Mouse (Mus musculus) monocyte, adult 5-6 weeks (primary cell): ENCODE results near the gene Tex9. TPM values are rescaled to one million over a fixed set of nuclear protein-coding genes. Genes with fewer than 3 reads are reported as not detected.

Source experiments
- ATAC-seq: fragments of 153-309, 156-312 bp; replicated peaks from 2 replicates; pipeline ENCODE4 v1.8.0; 2017; ENCODE audit warnings: mild to moderate bottlenecking; ENCODE audit not compliant: low TSS enrichment, insufficient number of reproducible peaks, severe bottlenecking, poor library complexity, low FRiP score
- total RNA-seq: library from RNA; stranded (forward); fragments of 200-1000, 200-491, 200-594 nt; gene quantifications from 3 replicates; pipeline ENCODE4 v1.2.3, GENCODE M21; 2017

The Tex9 gene
- 10.7 to 58.1 TPM (median 11.2 TPM) in 3 replicates for total RNA-seq

DNA sequence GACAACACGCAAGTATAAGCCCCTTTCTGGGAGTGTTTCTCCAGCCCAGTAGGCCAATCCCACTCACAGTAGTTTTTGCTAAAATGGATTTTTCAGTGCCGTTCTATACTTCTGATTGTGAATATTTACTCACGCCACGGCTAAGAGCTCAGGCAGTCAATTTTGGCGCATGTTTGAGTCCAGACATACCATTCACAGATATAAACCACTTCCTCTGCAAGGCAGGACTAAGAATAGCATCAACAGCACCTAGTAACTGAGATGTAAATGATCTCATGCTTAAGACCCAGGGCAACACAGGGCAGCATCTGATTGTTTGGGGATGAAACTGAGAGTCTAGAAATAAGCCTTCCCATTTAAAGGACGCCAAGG is at the start of gene Tex9:
Tex9 (minus strand) TSS at position 19 of the 372 bp plus-strand sequence.
- ATAC-seq: peak; percentile 40

DNA sequence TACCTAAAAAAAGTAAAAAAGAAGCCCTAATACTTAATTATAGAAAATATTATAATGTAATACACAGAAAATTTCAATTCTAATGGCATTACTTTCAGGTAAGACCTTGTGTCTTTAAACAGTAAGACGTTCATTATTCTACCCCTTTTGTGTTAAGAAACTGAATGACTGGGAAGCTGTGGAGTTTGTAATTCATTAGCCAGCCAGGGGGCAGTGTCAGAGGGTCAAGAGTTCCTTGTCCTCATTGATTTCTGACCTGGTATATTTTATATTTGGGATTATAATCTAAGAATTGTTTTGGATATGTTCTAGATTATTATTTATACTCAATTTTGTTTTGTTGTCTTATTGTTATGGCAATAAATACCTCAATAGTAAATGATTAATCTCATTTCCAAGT is 45.1 kb upstream of the Tex9 start:
- no peak for ATAC-seq

GRCm38 (mm10) chr9:72535394-72535793 is 43.4 kb upstream of the Tex9 start:
- ATAC-seq: no peak

DNA sequence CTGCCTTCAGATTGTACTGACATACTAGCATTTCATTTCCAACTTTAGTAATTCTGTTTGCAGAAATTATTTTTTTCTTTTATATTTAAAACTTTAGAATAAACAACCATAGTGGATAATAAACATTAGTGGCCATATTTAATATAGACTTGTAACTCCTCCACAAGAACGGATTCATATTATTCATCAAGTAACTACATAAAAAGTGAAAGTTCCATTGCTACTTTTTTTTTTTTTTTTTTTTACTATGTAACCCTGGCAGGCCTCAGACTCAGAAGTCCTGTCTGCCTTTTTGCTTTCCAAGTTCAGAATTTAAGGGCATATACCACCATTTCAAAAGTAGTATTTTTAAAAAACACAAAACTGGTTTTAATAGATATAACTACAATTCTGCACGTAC is 43.0 kb upstream of the Tex9 start:
- no peak for ATAC-seq

DNA sequence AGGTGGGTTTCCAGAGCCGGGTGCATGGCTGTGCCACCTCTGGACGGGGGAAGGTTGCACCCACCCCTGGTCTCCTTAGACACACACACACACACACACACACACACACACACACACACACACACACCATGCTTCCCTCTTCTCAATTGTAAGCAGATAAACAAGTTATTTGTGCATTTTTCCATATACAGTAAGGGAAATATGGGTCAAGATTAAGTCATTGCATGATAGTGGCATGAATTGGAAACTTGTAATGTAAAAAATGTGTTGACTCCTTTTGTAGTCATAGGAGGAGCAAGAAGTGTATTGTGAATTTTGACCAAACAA is 41.0 kb upstream of the Tex9 start:
- ATAC-seq: no peak

DNA sequence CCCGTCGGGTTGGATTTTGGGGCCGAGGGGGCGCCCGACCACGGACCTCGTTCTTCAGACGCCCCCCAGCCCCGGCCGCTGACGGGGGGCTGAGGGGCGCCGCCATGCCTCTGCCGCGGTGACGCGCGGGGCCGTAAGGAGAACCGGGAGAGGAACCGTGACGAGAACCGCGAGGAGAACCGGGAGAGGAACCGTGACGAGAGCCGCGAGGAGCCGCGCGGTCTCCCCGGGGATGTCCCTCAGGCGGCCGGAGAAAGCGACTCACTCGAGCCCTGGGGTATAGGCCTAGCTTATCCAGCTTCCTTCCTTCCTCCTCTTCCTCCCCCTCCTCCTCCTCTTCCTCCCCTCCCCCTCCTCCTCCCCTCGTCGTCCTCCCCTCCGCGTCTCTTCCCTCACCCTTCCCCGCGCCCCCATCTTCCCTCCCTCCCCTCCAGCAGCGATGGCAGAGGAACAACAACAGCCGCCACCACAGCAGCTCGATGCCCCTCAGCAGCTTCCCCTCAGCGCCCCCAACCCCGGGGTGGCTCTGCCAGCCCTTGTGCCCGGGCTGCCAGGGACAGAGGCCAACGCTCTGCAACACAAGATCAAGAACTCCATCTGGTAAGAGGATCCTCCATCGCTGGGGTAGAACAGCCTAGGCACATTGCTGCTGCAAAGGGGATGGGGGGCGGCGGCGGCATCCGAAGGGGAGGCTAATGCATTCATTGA is 40.5 kb upstream of the Tex9 start:
- ATAC-seq: peak; percentile 5; the same call in 1 of the 2 replicates

- ATAC-seq: no peak
These were observed 40.0 kb upstream of the Tex9 start, which contains the start of gene Rfx7 for GRCm38 (mm10) chr9:72531996-72532380. Gene Rfx7 (plus strand): TSS chr9:72532240.

DNA sequence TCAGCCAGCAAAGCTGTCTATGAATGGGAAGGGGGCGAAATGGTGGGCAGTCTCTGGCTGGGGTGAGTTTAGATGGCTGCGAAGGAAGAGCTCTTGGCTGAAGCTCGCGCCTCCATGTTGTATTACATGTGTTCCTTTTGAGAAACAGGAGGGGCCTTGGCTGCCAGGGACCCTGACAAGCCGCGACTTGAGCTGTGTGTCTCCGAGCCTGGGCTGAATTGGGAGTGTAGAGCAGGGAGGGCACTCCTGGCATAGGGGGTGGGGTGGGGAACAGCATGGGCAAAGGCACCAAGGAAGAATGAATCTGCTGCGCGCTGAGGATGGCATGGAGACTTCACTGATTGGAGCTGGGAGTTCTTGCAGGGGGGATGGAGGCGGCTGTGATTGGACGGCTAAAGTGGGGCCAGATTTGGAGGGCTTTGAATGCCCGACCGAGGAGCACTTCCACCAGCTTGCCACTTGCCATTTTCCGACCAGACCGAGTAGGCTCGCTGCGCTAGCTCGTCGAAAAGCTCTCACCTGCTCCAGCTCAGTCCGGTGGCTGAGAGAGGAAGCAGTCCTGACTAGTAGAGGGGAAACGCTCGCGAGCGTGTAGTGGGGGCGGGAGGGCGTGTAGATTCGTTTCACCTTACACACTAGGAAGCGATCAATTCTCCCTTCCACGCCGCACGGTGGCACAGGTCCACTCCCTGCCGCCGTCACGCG is 39.4 kb upstream of the Tex9 start:
- peak; percentile 75 for ATAC-seq

DNA sequence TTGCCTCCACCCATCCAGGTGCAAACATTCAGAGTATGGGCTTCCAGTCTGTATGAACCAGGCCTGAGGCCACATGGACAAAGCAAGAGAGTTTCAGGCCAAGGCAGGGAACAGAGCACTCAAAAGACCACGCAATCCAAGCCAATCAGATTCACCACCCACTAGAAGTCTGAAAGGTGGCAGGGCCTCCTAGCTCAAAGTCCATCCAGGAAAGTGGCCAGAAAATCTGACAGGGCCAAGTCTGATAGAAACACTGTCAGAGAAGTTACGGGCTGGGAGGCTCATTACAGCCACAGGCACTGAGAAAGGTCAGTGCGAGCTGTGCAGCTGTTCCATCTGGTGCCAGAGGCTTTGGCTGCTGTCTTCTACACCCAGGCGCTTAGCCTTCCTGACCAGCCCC is 38.8 kb upstream of the Tex9 start:
- no peak for ATAC-seq

GRCm38 (mm10) chr9:72530237-72530636 is 38.2 kb upstream of the Tex9 start:
- ATAC-seq: peak; percentile 89

GRCm38 (mm10) chr9:72526091-72526490 is 34.1 kb upstream of the Tex9 start:
- no peak for ATAC-seq

DNA sequence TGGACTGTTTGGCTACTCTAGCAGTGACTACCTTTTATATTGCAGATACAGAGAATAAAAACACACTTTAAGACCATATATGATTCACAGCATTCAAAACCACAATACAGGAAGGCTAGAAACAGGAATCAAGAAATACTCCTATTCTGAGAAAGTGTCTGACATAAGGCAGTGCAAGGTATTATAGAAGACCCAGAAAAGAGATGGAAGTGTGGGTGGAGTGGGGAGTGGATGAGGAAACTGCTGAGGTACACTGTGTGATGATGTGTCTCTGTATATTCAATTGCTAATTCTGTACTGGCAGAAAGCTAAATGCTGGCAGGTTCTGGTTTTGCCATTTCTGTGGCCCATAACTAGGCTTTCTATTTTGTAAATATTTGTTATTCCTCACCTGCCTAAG is 28.8 kb upstream of the Tex9 start:
- ATAC-seq: no peak

DNA sequence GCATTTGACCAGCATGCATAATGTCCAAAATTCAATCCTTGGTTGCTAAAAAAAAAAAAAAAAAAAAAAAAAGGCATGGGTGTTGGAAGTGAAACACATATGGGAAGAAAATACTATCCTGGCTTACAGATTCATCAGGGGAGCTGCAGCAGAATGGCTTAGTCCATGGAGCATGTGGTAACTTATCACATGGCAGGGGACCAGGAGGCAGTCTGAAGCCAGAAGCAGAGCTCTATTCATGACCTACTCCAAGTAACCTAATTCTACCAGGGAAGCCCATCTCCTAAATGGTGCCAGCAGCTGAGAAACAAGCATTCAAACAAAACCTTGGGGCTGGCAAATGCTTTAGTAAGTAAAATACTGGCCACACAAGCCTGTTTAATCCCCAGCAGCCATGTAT is 27.2 kb upstream of the Tex9 start:
- ATAC-seq: no peak

DNA sequence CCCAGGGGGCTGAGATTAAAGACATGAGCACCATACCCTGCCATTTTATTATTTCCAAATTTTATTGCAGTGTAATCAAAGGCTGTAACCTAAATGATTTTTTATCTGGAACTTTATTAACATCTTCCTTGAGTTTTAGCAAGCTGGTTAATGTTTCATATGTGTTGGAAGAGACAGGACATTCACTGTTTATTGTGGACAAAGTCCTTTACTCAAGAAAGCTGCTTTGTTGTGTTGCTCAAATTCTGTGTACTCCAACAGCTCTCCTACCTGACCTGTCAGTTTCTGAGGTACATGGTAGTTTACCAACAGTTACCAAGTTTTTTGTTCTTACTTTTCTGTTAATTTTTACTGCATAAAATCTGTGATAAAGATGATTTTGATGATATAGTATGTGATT is 23.4 kb upstream of the Tex9 start:
- no peak for ATAC-seq

- no peak for ATAC-seq
These were observed 20.4 kb upstream of the Tex9 start for GRCm38 (mm10) chr9:72512229-72512981.

GRCm38 (mm10) chr9:72497171-72497570 is 5.2 kb upstream of the Tex9 start:
- no peak for ATAC-seq

GRCm38 (mm10) chr9:72496691-72497090 is 4.7 kb upstream of the Tex9 start:
- ATAC-seq: no peak

DNA sequence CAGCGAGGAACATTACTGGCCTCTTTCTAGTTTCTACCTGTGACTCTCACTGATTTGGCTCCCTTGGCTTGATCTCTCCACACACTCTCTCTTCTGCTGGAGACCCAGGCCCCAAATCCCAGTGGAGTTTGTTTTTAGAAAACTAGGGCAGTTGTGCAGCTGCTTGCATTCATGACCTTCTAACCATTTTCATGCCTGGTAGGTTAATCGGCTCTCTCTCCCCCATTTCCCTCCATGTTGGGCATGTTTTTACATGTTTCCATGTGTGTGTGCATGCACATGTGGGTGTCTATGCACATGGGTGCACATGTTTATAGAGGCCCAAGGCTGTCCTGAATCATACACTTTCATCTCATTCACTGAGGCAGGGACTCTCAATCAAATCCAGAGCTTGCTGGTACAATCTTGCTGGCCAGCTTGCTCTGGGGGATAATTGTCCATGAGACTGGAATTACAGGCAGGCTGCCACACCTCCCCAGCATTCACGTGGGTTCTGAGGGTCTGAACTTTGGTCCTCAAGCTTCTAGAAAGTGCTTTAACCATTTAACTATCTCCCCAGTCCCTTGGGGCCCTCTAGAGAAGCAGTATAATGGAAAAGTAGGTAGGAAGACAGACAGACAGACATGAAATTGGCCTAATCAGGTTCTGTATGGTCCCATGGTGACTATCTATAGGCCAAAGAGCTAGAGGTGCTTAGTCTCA is 2.1 kb upstream of the Tex9 start:
- no peak for ATAC-seq

GRCm38 (mm10) chr9:72493465-72493864 is 1.5 kb upstream of the Tex9 start:
- ATAC-seq: no peak
